Mouse (Mus musculus): ENCODE measurements around the gene B4galnt3.

B4galnt3 gene

DNA sequence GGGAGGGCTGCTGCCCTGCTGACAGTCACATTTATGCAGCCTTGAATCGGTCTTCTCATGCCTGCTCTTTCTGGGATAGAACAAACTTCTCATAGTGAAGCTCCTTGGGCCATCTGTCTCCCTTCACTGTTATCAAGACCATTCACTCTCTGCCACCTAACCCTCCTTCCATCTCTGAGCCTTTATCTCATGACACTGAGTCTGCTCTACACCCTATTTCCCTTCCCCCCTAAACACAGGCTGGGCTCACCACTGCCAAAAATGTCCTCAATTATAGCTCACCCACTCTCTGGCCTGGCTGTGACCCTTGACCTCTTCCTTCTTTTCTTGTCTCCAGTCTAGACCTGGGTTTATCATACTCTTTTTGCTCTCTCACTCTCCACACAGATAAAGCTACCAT, 77.7 kb downstream of the B4galnt3 start:
- no peak for DNase-seq

DNA sequence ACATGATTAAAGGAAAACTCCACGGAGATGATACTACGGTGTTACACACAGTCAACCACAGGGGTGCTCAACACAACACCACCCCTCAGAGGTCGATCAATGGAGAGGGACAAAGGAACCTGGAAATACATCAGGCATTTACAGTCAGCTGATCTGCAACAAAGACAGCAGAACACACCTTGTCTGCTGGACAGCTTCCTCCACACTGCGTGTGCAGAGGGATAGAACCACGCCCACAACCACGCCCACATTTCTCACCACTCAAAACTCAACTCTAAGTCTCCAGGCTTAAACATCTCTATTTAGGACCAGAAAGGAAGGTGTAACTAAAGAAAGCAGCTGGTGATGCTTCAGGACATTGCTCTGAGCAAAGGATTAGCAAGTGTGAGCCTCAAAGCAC, 82.8 kb downstream of the B4galnt3 start:
- no peak for DNase-seq

DNA sequence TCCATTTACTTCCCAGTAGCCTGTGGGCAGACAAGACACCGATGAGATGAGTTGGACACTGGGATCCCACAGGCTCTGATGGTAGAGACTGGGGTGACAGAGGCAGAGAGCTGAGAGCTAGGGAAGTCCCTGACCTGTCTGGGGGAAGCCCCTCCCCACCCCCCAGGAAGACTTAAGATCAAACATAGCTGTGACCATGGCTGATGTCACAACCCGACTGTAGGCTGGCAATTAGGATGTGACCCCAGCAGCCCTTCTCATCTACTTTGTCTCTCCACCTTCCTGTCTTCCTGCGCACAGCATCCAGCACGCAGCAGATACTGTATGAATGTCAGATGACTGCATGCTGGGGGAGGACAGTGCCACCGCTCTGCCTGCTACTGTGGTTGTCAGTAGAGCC, 87.8 kb downstream of the B4galnt3 start:
- no peak for DNase-seq

DNA sequence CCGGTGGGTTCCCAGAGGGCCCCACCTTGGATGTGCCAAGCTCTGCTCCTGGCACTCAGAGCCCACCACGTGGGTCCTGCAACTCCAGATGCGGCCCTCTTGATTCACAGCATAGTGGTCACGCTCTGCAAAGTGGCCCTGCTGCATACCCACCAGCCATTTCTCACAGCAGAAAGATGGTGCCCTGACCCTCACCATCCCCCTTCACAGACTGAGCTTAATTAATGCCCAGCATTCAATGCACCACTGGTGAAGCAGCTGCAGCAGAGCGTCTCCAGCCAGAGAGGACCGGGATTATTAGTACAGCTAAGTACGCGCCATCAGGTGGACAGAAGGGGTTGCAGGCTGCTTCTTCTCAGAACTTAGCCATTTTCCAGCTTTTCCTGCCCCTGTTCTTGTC, 92.0 kb downstream of the B4galnt3 start:
- DNase-seq: no peak

DNA sequence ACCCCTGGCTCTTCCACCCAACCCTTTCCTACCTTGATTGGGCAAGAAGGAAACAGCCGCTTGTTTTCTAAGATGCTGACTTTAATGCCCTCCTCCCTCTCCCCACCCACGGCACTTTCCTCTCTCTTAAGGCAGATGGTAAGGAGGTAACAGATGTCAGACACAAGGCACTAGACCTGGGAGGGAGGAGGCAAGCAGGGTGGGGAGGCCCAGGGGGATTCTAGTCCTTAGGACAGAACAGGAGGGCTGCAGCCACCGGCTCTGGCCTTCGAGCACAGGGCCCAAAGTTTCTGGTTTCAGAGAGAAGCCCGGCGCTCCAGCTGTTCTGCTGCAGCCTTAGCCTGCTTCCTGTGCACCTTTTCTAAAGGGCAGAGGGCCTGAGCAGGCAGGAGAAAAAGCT, 92.4 kb downstream of the B4galnt3 start:
- no peak for DNase-seq

DNA sequence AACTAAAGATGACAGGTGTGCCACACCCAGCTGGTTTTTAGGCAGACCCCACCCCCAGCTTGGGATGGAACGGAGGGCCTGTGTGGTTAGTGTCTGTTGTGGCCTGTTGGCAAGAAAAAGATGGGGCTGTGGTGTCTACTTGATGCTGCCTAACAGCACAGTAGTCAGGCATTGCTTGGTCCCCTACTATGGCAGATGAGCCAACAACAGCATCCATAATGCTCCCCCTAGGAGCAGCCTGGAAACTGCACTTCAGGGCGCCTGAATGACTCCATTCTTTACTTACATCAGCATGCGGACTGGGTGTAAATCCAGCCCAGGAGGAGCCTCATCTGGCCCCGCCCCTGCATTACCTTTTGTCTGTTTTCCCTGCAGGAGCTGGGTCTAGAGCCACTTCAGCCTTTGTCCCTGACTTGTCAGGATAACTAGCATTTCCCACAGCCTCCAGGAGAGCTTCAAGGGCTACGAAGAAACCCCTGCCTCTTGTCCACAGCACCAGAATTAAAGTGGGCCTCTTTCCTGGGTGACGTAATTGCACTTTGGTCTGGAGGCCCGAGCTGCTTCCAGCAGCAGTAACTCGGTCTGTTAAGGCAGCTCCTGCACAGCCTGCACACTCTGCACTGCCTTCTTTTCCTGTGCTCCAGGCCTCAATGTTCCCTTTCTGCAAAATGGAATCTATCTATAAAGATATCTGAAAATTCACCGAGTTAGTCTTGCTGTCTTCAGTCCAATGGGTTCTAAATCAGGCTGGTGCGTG, 94.5 kb downstream of the B4galnt3 start:
- DNase-seq: no peak

DNA sequence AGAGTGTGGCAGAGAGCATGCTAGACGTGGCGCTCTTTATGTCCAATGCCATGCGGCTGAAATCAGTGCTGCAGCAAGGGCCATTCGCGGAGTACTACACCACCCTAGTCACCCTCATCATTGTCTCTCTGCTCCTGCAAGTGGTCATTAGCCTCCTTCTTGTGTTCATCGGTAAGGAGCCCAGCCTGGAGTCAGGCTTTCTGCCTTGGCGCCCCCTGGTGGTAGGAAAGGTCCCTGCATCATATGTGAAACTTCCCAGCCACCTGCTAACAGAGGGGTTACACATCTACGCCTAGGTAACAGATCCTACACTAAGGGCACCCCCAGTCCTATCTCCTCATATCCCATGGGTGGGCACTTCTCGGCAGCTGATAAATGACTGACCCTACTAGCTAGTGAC, 96.4 kb downstream of the B4galnt3 start:
- DNase-seq: peak; percentile 81

DNA sequence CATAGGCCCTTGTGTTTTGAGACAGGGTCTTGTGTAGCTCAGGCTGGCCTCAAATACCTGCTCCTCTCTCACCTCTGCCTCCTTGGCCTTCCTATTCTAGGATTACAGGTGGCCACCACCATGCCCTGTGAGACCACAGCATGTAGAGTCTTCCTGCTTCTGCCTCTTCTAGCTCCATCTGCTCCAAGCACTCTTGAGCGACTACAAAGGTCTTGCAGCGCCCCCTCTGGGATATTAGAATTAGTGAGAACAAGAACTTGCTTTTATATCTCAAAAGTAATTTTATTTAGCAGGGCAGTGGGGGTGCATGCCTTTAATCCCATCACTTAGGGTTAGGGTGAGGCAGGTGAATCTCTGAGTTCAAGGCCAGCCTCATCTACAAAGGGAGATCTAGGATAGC, 97.5 kb downstream of the B4galnt3 start:
- DNase-seq: peak; percentile 75

DNA sequence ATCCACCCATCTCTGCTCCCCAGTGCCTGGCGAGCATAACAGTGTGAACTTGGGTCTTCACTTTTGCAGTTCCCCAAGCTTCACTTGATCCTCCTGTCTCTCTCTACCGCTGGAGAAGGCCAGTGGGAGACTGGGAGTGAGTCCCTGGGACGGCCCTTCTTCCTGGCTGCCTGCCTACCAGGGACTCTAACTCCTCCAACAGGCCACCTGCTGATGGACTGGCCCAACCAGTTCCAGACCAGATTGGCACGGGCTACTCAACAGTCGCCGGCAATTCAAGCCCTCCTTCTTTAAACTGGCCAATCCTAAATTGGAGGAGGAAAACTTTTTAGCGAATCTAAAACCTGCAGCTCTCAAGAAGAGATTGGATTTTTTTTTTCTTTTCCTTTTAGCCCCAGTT, 99.4 kb downstream of the B4galnt3 start:
- DNase-seq: peak; percentile 73

DNA sequence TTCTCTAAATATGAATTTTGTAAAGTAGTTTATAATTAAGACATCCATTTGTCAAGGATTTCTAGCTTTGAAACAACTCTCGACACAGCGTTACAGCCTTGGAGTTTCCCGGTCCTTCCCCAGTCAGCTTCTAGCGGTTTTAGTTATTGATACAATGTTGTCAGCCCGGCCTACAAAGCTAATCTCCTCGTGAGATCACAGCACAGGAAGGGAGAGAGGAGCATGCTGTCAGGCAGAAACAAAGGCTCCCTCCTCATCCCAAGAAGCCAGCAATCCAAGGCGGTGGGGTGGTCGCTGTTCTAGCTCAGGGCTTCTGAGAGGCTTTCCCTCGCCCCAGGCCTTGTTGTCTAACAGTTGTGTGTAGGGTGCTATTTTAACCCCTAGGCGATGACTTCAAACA, 100.1 kb downstream of the B4galnt3 start:
- no peak for DNase-seq

DNA sequence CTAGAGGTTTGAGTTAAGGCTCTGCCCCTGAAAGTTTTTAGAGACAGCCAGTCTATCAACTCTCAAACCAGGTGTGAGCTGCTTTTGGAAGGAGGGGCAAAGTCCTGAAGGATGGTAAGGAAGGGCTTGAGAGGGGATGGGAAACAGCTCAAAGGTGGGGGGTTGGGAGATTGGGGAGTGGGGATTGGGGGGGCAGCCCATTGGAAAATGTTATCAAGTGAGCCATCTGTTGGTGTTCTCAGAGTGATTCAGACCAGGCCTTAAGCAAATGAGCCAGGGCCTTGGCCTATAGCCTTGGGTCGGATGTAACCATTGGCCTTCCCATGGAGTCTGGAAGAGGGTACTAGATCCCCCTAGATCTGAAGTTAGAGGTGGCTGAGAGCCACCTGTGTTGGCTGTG, 100.6 kb downstream of the B4galnt3 start:
- no peak for DNase-seq

DNA sequence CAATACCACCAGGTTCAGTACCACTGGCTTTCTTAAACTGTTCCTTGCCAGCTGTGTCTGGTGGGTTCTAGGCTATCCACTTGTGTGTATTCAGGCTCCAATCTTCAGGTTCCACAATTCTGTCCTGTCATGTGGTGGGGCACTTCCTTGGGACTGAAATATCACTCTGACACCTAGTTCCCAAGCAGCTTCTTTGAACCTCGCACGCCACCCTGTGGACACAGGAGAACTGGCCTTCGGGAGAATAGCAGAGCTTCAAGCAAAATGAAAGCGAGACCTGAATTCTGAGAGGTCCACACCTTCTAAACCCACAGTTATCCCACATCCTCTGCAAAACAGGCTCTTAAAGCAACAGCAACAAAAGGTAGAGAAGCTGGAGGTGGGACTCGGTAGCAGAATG, 101.2 kb downstream of the B4galnt3 start:
- peak; percentile 93 for DNase-seq

DNA sequence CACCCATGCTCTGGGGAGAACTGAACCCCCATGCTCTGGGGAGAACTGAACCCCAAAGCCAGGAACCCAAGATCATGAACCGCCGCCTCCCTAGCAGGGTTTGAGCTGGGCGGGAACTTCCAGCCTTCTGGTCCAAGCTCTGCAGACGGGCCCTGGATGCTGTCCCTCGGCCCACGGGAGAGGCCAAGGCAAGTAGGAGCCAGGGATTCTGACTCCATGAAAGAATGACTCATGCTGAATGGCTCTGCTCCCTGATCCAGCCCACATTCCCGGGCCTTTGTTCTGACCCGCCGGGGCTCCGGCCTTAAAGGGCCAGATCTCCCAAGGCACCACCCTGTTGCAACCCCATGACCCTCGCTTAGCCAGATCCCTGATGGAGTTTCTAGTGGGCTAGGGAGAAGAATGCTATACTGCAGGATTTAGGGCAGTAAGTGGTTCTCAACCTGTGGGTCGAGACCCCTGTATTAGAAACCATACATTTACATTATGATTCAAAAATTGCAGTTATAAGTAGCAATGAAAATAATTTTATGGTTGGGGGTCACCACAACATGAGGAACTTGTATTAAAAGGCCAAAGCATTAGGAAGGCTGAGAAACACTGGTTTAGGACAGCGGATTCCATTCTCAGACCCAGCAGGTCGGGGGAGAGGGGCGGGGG, 102.0 kb downstream of the B4galnt3 start:
- peak; percentile 89 for DNase-seq

DNA sequence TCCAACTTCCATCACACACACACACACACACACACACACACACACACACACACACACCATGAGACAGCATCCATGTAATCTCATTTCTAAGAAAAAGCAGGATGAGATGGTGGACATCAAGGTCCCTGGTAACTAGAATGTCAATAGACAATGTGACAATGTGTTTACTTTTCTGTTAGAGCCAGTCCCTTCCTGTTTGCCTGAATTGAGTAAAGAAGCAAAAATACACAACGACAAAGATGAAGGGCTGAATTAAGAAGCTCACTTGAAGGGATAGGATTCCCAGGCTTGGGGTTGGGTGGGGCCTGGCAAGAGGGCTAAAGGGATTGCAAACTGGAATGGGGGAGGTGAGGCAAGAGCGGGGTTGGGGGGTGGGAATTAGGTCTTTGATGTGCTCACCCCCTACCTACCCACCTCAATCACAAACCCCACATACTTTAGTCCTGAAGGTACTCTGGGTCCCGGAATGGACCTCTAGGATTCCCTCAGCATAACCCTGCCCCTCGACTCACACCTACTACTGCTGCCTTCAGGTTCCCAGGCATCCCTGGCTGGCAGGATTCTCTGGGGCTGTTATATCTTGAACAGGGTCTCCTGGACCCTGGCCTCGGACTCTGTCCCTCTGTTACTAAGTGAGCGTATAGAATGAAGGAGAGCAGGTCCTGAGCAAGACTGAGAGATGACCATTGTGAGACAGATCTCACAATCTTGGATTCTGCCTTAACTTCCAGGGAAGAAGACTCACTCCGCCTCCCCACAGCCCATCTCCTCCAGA, 102.8 kb downstream of the B4galnt3 start:
- DNase-seq: no peak

DNA sequence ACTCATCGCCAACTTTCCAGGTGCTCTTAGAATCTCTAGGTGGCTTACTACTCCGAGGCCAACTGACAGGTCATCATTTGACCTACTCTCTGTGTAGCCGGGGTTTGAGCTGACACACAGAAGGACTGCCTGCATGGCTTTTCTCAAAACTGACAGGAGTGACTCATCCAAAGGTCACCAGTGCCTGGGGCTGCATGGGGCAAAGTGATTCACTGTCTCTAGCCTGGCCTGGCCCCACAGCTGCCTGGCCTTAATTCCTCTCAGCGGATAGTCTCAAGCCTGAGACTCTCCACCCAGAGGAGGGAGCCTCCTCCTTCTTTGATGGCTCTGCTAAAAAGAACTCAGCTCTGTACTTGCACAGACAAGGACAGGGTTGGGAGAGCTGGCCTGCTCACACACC, 103.4 kb downstream of the B4galnt3 start:
- no peak for DNase-seq

DNA sequence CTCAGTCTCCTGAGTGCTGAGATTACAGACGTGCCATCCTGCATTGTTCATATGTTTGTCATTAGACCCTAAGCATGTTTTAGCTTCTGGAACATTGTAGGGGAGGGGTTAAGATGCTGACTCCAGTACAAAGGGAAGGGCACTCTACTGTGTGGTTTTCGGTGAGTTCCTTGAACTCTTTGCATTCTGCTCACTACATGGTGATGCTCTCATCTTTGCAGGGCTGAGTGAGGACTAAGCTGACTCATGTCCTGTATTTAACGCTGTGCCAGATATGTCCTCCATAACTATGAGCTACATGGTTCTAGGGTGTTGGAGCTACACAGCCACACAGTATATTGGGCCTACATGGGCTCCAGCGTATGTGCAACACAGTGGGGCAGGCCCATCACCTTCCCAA, 104.0 kb downstream of the B4galnt3 start:
- no peak for DNase-seq

DNA sequence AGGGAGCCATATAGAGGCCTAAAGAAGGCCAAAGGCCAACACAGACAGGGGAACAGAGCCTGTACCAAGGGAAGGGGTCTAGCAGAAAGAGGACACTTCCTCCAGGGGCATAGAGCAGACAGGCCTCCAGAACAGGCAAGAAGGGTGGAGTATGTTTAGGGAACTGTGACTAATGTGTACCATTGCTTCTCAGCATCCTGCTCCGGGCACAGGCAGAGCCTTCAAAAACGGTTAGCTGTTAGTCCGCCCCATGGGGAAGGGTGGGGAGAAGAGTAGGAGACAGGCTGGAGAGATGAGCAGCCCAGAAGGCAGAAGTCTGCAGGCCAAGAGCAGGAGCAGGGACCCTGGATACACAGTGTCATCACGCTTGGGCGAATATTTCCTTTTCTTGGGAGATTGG, 105.1 kb downstream of the B4galnt3 start:
- DNase-seq: no peak

DNA sequence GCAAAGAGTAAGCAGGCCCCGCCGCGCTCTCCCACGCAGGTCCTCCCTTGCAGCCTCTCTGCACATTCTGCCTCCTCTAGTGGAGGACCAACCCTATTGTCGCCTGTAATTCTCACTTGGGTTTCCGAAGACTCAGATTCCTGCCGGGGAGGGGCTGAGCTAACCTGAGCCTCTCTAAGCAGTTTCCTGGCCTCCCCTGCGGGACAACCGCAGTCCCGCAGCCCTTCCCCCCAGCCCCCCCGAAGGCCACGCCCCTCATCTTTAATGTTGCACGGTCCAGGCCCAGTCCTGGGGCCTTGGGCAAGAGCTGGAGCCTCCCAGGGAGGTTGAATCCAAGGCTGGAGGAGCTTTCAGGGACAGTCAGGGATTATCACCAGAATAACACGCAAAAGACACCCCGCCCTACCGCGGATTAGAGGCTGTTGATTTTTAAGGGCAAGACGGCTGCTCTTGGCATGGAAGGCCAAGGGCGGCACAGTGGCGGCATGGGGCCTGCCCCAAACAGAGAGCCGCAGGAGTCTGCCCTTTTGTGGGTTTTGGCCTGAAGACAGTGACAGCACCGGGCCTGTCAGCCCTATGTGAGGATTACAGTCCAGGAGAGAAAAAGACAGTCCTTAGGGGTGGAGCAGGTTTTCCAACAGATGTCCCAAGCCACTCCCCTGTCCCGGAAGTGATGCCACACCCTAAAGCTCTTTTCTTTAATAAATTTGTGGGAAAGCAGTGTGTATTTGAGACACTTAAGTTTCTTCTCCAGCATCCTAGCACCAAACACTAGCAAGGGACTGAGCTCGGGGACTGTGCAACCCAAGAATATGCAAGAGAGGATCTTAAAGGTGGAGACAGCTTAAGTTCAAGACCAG, 105.8 kb downstream of the B4galnt3 start:
- DNase-seq: no peak

DNA sequence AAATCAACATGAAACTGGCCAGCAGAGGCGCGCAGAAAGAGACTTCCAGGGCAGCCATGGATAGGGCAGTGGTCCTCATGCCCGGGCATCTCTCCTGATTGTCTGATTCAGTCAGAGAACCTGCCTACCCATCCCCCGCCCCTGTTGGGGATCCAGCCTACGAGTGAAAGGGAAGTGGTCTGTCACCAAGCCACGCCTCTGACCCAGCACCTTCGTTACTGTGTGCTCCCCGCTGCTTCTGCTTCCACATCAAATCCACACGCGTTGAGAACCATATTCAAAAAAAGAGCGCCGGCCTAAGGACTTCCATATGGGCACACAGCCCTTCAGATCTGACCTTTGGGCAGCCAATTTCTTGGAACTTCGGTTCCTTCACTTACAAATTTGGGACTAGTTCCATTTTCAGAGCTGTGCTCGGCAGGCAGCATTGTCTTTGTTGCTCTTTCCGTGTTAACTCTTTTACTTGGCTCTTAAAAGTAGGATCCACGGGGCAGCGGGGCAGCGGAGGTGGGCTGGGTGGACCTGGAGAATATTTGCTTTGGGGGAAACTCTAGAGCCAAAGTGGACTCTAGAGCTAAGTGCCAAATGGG, 106.7 kb downstream of the B4galnt3 start:
- DNase-seq: peak; percentile 62

DNA sequence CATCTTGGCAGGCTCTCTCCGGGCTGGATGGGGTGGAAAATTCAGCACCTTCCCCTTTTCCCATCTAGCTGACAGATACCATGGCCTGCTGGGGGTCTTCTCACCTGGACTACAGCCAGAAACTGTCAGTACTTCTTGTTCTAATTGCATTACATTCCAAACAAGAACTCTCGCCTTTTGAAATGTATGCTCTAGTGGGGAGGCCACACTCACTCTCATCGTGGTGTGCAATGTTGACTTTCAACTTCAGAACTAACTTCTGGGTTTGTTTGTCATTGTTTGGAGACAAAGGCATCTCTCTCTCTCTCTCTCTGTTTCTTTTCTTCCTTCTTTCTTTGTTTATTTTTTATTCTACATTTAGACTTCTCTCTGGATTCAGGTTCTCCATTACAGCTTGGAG, 107.8 kb downstream of the B4galnt3 start:
- no peak for DNase-seq

DNA sequence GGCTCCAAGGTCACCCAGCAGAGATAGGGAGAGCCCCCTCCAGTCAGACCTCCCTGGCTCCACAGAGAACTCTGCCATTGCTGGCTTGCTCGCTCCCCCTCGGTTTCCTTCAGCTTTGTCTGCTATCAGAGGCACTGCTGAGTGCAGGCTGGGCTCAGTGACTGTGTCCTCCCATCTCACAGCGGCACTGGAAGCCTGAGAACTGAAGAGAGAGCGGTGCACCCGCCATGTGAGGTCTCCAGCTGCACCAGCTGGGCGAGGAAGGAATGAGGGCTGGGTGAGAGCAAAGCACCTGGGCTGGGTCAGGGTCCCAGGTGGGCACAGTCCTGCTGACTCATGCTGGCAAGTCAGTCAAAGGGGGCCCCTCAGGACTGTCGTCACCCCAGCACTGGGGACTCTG, 108.6 kb downstream of the B4galnt3 start:
- DNase-seq: no peak

DNA sequence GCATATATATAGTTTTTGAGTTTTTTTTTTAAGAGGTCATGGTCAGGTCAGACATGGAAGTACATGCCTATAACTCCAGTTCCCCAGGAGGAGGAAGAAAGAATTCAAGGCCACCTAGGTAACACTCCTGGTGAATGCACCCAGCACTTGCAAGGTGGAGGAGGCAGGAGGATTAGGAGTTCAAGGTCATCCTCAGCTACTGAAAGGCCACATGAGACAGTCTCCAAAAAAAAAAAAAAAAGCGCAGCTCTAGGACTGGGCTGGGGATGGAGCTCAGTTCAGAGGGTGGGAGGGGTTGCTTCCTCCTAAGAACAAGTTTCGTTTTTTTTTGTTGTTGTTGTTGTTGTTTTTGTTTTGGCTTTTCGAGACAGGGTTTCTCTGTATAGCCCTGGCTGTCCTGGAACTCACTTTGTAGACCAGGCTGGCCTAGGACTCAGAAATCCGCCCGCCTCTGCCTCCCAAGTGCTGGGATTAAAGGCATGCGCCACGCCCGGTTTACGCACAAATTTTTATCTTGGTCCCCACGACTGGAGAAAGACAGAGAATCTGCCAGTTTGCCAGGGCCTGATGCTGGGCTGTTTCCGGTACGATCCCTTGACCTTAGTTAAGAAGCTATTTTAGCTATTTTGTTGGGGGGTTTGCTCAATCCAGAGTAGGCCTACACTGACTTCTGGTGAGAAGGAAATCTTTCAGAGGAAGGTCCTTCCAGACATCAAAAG, 109.2 kb downstream of the B4galnt3 start:
- DNase-seq: no peak
